Mouse (Mus musculus) embryonic fibroblast, embryonic 13.5 days (primary cell): ENCODE data around the gene Rabggtb.

Experiments used
- CTCF ChIP-seq: IDR thresholded peaks from 2 replicates; pipeline ENCODE4 v1.5.1; 2011; ENCODE audit warnings: mild to moderate bottlenecking, control low read depth, low read length, moderate library complexity, borderline replicate concordance; ENCODE audit not compliant: insufficient read depth
- POLR2A ChIP-seq: IDR thresholded peaks from 2 replicates; pipeline ENCODE4 v1.6.1; 2011; ENCODE audit warnings: low read depth, mild to moderate bottlenecking, control low read depth, low read length, moderate library complexity

- TF ChIP-seq POLR2A (no peak), CTCF (no peak)
Observed at GRCm38 (mm10) chr3:153940486-153940885, 27.7 kb upstream of the Rabggtb start.
